Mouse (Mus musculus) C2C12 (cell line): ENCODE measurements around the gene Gm3618.
"Not testable (repeated sequence)": the region's sequence is repeated elsewhere in the genome, so short reads cannot be mapped to it uniquely, and the experiment has no call there.

Experiments used
- CEBPB ChIP-seq: IDR thresholded peaks from one replicate; pipeline ENCODE4 v1.6.1; 2011; ENCODE audit warnings: low read depth, mild to moderate bottlenecking, control low read depth, moderate library complexity
- CTCF ChIP-seq: IDR thresholded peaks from one replicate; pipeline ENCODE4 v1.5.1; 2011; ENCODE audit not compliant: control insufficient read depth, insufficient read depth, insufficient read length
- FOSL1 ChIP-seq: IDR thresholded peaks from one replicate; pipeline ENCODE4 v1.8.0; 2011; ENCODE audit warnings: mild to moderate bottlenecking, low read length; ENCODE audit not compliant: poor library complexity, insufficient read depth, severe bottlenecking
- MAX ChIP-seq: IDR thresholded peaks from one replicate; pipeline ENCODE4 v1.6.1; 2011; ENCODE audit warnings: mild to moderate bottlenecking, control low read depth
- MYOD1 ChIP-seq: IDR thresholded peaks from one replicate; pipeline ENCODE4 v1.6.1; 2011; ENCODE audit warnings: low read depth; ENCODE audit not compliant: control insufficient read depth, insufficient read length
- MYOG ChIP-seq: IDR thresholded peaks from one replicate; pipeline ENCODE4 v1.6.1; 2011; ENCODE audit not compliant: control insufficient read depth, insufficient read length; ENCODE audit errors: extremely low read depth
- USF1 ChIP-seq: IDR thresholded peaks from one replicate; pipeline ENCODE4 v1.6.1; 2011; ENCODE audit warnings: low read depth, mild to moderate bottlenecking, control low read depth, moderate library complexity

- TF ChIP-seq FOSL1, CTCF, USF1, MYOD1, CEBPB, MYOG, MAX: not testable (repeated sequence)
These were observed 56.4 kb downstream of the Gm3618 start, which contains the start of gene Gm3411 for GRCm38 (mm10) chr14:6286931-6287715.
